Mouse (Mus musculus): ENCODE measurements around the gene Ccdc8. TPM values are rescaled to one million over a fixed set of nuclear protein-coding genes. Genes with fewer than 3 reads are reported as not detected.
"Not testable (repeated sequence)": the region's sequence is repeated elsewhere in the genome, so short reads cannot be mapped to it uniquely, and the experiment has no call there.

Gene Ccdc8
- total and polyA plus RNA-seq, 2 experiments from 2014 or later = 3.0 to 7.1 TPM

GRCm38 (mm10) chr7:16947349-16947895 is 45.1 kb upstream of the Ccdc8 start:
- Histone ChIP-seq H3K9me3 (ENCODE audit: low read length) (no peaks in the 10 kb centered on the region), H3K36me3 (ENCODE audit: insufficient read depth, low read length) (no peaks in the 10 kb centered on the region), H3K27me3 (ENCODE audit: insufficient read depth, low read length) (no peaks in the 10 kb centered on the region), H3K9ac (replicated peaks; ENCODE audit: low read length) (peak overlapping the region; percentile 72), H3K4me1 (ENCODE audit: insufficient read depth, low read length) (peaks cover 36% of the 10 kb centered on the region), H3K4me2 (ENCODE audit: low read depth, low read length) (peak overlapping the region; percentile 96), H3K4me3 (ENCODE audit: low read length) (peak overlapping the region; percentile 64), H3K27ac (peak overlapping the region; percentile 91)
- 8% methylated on average over 22 of the region's 22 CpGs for WGBS
- ATAC-seq (no peak), DNase-seq (ENCODE audit: low spot score) (peak; percentile 34)
- no peak for TF ChIP-seq CTCF (IDR thresholded peaks at IDR 0.05; ENCODE audit: low read depth)

GRCm38 (mm10) chr7:16947959-16948361 is 44.5 kb upstream of the Ccdc8 start:
- Histone ChIP-seq H3K36me3 (ENCODE audit: insufficient read depth, low read length) (no peaks in the 10 kb centered on the region), H3K9ac (replicated peaks; ENCODE audit: low read length) (peak overlapping the region; percentile 72), H3K27me3 (ENCODE audit: insufficient read depth, low read length) (no peaks in the 10 kb centered on the region), H3K4me2 (ENCODE audit: low read depth, low read length) (peak overlapping the region; percentile 96), H3K27ac (peak overlapping the region; percentile 91), H3K4me3 (ENCODE audit: low read length) (peak overlapping the region; percentile 64), H3K9me3 (ENCODE audit: low read length) (no peaks in the 10 kb centered on the region), H3K4me1 (ENCODE audit: insufficient read depth, low read length) (peaks cover 36% of the 10 kb centered on the region)
- ATAC-seq = peak; percentile 6; the same call in 1 of the 2 replicates
- WGBS = 1% methylated on average over 4 of the region's 4 CpGs
- TF ChIP-seq CTCF (IDR thresholded peaks at IDR 0.05; ENCODE audit: low read depth) = no peak
- DNase-seq (ENCODE audit: low spot score) = peak; percentile 79

- TF ChIP-seq CTCF (IDR thresholded peaks at IDR 0.05; ENCODE audit: low read depth) = peak; percentile 57
- 49% methylated on average over 8 of the region's 8 CpGs for WGBS
- no peaks in the 10 kb centered on the region for H3K36me3 ChIP-seq (ENCODE audit: insufficient read depth, low read length)
- H3K27me3 ChIP-seq (ENCODE audit: insufficient read depth, low read length) = no peaks in the 10 kb centered on the region
- H3K4me2 ChIP-seq (ENCODE audit: low read depth, low read length) = peak overlapping the region; percentile 96
- DNase-seq (ENCODE audit: low spot score) = peak; percentile 60
- H3K9ac ChIP-seq (replicated peaks; ENCODE audit: low read length) = peak overlapping the region; percentile 72; the same call in 1 of the 2 replicates
- peak overlapping the region; percentile 91; the same call in 1 of the 2 replicates for H3K27ac ChIP-seq
- ATAC-seq = no peak
- peaks cover 30% of the 10 kb centered on the region for H3K4me1 ChIP-seq (ENCODE audit: insufficient read depth, low read length)
- H3K9me3 ChIP-seq (ENCODE audit: low read length) = no peaks in the 10 kb centered on the region
- no peak overlapping the region for H3K4me3 ChIP-seq (ENCODE audit: low read length)
Observed at GRCm38 (mm10) chr7:16948923-16949458, 43.5 kb upstream of the Ccdc8 start.

- peak; percentile 96 for TF ChIP-seq CTCF (IDR thresholded peaks at IDR 0.05; ENCODE audit: low read depth)
- DNase-seq (ENCODE audit: low spot score) (peak; percentile 91), ATAC-seq (peak; percentile 59)
- H3K9me3 ChIP-seq (ENCODE audit: low read length) = no peaks in the 10 kb centered on the region
- peak overlapping the region; percentile 96 for H3K4me2 ChIP-seq (ENCODE audit: low read depth, low read length)
- H3K36me3 ChIP-seq (ENCODE audit: insufficient read depth, low read length) = no peaks in the 10 kb centered on the region
- peak overlapping the region; percentile 20; the same call in 1 of the 2 replicates for H3K4me3 ChIP-seq (ENCODE audit: low read length)
- peaks cover 27% of the 10 kb centered on the region for H3K4me1 ChIP-seq (ENCODE audit: insufficient read depth, low read length)
- 11% methylated on average over 28 of the region's 29 CpGs for WGBS
- H3K27me3 ChIP-seq (ENCODE audit: insufficient read depth, low read length) = no peaks in the 10 kb centered on the region
- peak overlapping the region; percentile 68 for H3K27ac ChIP-seq
- peak overlapping the region; percentile 45 for H3K9ac ChIP-seq (replicated peaks; ENCODE audit: low read length)
Observed at GRCm38 (mm10) chr7:16949908-16950841, 42.3 kb upstream of the Ccdc8 start.

- 27% methylated on average over 18 of the region's 18 CpGs for WGBS
- Histone ChIP-seq H3K4me3 (ENCODE audit: low read length) (no peak overlapping the region), H3K36me3 (ENCODE audit: insufficient read depth, low read length) (no peaks in the 10 kb centered on the region), H3K27ac (peak overlapping the region; percentile 68), H3K4me1 (ENCODE audit: insufficient read depth, low read length) (peaks cover 22% of the 10 kb centered on the region), H3K9ac (replicated peaks; ENCODE audit: low read length) (no peak overlapping the region), H3K4me2 (ENCODE audit: low read depth, low read length) (0 out of 2 replicates have a peak overlapping the region, but pooled peaks have one; percentile 10), H3K27me3 (ENCODE audit: insufficient read depth, low read length) (no peaks in the 10 kb centered on the region), H3K9me3 (ENCODE audit: low read length) (no peaks in the 10 kb centered on the region)
- DNase-seq (ENCODE audit: low spot score) (peak; percentile 92), ATAC-seq (peak; percentile 68)
- TF ChIP-seq CTCF (IDR thresholded peaks at IDR 0.05; ENCODE audit: low read depth) = peak; percentile 86
Observed at GRCm38 (mm10) chr7:16950861-16951635, 41.5 kb upstream of the Ccdc8 start.

- H3K27ac ChIP-seq; ATAC-seq; H3K9me3 ChIP-seq (ENCODE audit: low read length); H3K36me3 ChIP-seq (ENCODE audit: insufficient read depth, low read length); H3K9ac ChIP-seq (replicated peaks; ENCODE audit: low read length); DNase-seq (ENCODE audit: low spot score); H3K4me2 ChIP-seq (ENCODE audit: low read depth, low read length); H3K27me3 ChIP-seq (ENCODE audit: insufficient read depth, low read length); H3K4me3 ChIP-seq (ENCODE audit: low read length): not testable (repeated sequence)
- peaks cover 19% of the 10 kb centered on the region for H3K4me1 ChIP-seq (ENCODE audit: insufficient read depth, low read length)
- 50% methylated on average over 2 of the region's 2 CpGs for WGBS
Observed at GRCm38 (mm10) chr7:16953776-16954175, 38.7 kb upstream of the Ccdc8 start.

Data from hindbrain, postnatal 0 days (tissue).